Mouse (Mus musculus) heart, adult 2 months (tissue): ENCODE measurements at regions not wholly inside any gene's neighbourhood (a gene's known extent, or its start where the extent isn't known, plus 50 kb on each side); places are given as distances from the start of the nearest gene placed in this dataset.

Source experiments
- CTCF ChIP-seq: fragments of 200-600 bp; IDR thresholded peaks from 2 replicates; pipeline ENCODE4 v1.8.1; 2022; ENCODE audit warnings: antibody characterized with exemption, mild to moderate bottlenecking, moderate library complexity
- EP300 ChIP-seq: fragments of 200-500 bp; IDR thresholded peaks from 2 replicates; pipeline ENCODE4 v1.6.1; 2011; ENCODE audit warnings: low read depth, low read length, control low read depth; ENCODE audit not compliant: insufficient read depth
- POLR2A ChIP-seq: fragments of 200-500 bp; IDR thresholded peaks from 2 replicates; pipeline ENCODE4 v1.6.1; 2011; ENCODE audit warnings: mild to moderate bottlenecking, low read depth, low read length, control low read depth; ENCODE audit not compliant: insufficient read depth

DNA sequence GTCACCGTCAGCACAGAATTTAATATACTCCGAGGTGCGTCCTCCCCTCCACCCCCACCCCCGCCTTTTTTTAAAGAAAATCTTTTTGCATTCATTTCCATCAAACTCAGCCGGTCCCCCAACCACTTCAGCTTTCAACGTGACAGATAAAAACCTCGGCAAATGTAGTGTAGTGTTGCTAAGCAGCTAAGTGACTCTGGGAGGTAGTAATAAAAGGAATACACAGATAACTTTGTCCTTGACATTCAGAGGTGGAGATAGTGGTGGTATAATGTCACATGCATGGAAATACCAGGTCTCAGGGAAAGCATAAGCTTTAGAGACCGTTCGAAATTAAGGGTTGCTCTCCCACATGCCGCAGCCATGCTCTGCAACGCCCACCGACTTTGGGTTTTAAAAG, 320.7 kb downstream of the Pdcd6ip start:
- TF ChIP-seq POLR2A: no peak
- no peak for TF ChIP-seq CTCF
- TF ChIP-seq EP300: no peak
